Mouse (Mus musculus) ES-E14 (cell line): ENCODE measurements around the gene Col13a1. TPM values are rescaled to one million over a fixed set of nuclear protein-coding genes. Genes with fewer than 3 reads are reported as not detected.

ENCODE experiments used
- DNase-seq: peaks from one replicate; pipeline ENCODE4 v3.0.0-alpha.2; 2013; ENCODE audit warnings: low read depth, low spot score
- H3K27ac ChIP-seq: 2 replicates; pipeline ENCODE4 v1.5.1; 2012; ENCODE audit warnings: low read depth, mild to moderate bottlenecking, low read length, moderate library complexity, mixed read lengths; ENCODE audit not compliant: poor library complexity, insufficient read depth, severe bottlenecking
- H3K36me3 ChIP-seq: 2 replicates; pipeline ENCODE4 v1.6.1; 2012; ENCODE audit warnings: mild to moderate bottlenecking, low read length, moderate library complexity, mixed read lengths; ENCODE audit not compliant: control insufficient read depth, poor library complexity, insufficient read depth, severe bottlenecking
- H3K4me1 ChIP-seq, 2 experiments: fragments of 150-350 bp in 1 of 2; sonication (generic) in 1 of 2; 2 replicates each; pipeline ENCODE4 v1.6.1; 2012; ENCODE audit warnings: low read length in 2 of 2, mild to moderate bottlenecking in 1 of 2, mixed read lengths in 1 of 2; ENCODE audit not compliant: control insufficient read depth in 2 of 2, insufficient read depth in 2 of 2, poor library complexity in 1 of 2
- H3K4me3 ChIP-seq, 2 experiments: fragments of 150-350 bp in 1 of 2; sonication (generic) in 1 of 2; 2 replicates each; pipeline ENCODE4 v1.5.1; 2012; ENCODE audit warnings: low read length in 2 of 2, low read depth in 1 of 2, mild to moderate bottlenecking in 1 of 2, mixed read lengths in 1 of 2; ENCODE audit not compliant: insufficient read depth in 1 of 2, poor library complexity in 1 of 2, severe bottlenecking in 1 of 2
- H3K9ac ChIP-seq: 2 replicates; pipeline ENCODE4 v1.6.1; 2012; ENCODE audit warnings: low read depth, mild to moderate bottlenecking, low read length, mixed read lengths; ENCODE audit not compliant: poor library complexity, insufficient read depth, severe bottlenecking
- H3K9me3 ChIP-seq: fragments of 150-350 bp; sonication (generic); 2 replicates; pipeline ENCODE4 v1.6.1; 2012; ENCODE audit warnings: low read depth, mild to moderate bottlenecking, low read length; ENCODE audit not compliant: control insufficient read depth, insufficient read depth
- CHD2 ChIP-seq: IDR thresholded peaks from 2 replicates; pipeline ENCODE4 v1.6.1; 2014; ENCODE audit warnings: mild to moderate bottlenecking, low read depth, low read length, inconsistent platforms
- HCFC1 ChIP-seq: IDR thresholded peaks from 2 replicates; pipeline ENCODE4 v1.6.1; 2012; ENCODE audit warnings: low read length, inconsistent platforms, borderline replicate concordance; ENCODE audit not compliant: insufficient read depth
- MAFK ChIP-seq: IDR thresholded peaks from 2 replicates; pipeline ENCODE4 v1.6.1; 2014; ENCODE audit warnings: mild to moderate bottlenecking, low read depth, low read length, inconsistent platforms; ENCODE audit not compliant: insufficient read depth
- ZC3H11A ChIP-seq: IDR thresholded peaks from 2 replicates; pipeline ENCODE4 v1.6.1; 2012; ENCODE audit warnings: low read depth, mild to moderate bottlenecking, inconsistent platforms, low read length, borderline replicate concordance
- ZNF384 ChIP-seq: IDR thresholded peaks from 2 replicates; pipeline ENCODE4 v1.6.1; 2012; ENCODE audit warnings: low read depth, low read length, inconsistent platforms
- in situ Hi-C, 2 experiments: fragments of 600-800 bp; cut with MboI; formaldehyde crosslinking; loops; one replicate each; pipeline ENCODE4 v1.15.1; 2025; ENCODE audit warnings: low sequenced_read_pairs in 2 of 2, inconsistent platforms in 1 of 2; ENCODE audit not compliant: unreplicated experiment in 2 of 2
- total RNA-seq: library from RNA; depleted of rRNA; stranded (reverse); fragments of 300-350 nt; gene quantifications from 2 replicates; pipeline ENCODE4 v1.2.3, GENCODE M21; 2012

The Col13a1 gene
- total RNA-seq, 1 experiment = 4.7 TPM

DNA sequence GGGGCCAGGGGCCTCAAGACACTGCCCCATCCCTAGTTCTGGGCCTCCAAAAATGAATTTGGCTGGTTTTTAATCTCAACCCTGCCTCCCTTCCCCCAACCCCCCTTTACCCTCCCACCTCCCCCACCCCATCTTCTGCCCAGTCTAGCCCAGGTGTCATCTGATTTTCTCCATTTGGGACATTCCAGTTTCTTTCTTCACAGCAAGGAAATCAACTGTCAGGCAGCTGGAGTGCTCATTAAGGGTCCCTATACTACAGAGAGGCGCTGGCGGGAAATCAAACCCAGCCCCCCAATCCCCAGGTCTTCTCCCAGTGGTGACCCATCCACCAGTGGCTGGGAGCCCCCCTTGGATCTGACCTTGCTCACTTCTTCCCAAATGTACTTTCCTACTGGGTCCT is 4.3 kb downstream of the Col13a1 start:
- TF ChIP-seq ZC3H11A (no peak), MAFK (no peak), CHD2 (no peak), ZNF384 (no peak), HCFC1 (no peak)
- in situ Hi-C loops = no loop called here
- peaks cover 4 to 16% of the 10 kb centered on the region in 2 experiments; a peak in 3 of 4 replicates for H3K4me1 ChIP-seq

DNA sequence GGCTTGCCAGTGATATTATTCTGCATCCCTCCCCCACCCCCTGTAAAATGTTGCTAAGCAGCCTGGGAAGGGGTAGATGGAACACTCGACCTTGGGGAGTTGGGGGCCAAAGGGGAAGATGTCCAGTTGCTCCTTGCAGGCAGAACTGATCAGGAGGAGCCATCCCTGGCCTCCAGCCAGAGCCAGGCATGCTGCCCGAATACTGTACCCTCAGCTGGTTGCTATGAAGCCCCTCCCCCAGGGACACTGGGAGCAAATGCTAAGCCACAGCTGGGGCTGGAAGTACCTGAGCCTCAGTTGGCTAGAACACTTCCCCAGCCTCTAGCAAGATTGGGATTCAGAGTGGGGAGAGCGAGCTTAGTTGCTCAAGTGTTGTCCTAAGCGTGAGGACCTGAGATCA is 6.9 kb downstream of the Col13a1 start:
- Histone ChIP-seq H3K4me3 (no peak overlapping the region), H3K9ac (no peak overlapping the region), H3K36me3 (no peaks in the 10 kb centered on the region), H3K27ac (no peak overlapping the region), H3K4me1 (peaks cover 0 to 13% of the 10 kb centered on the region in 2 experiments; a peak in 2 of 4 replicates), H3K9me3 (no peaks in the 10 kb centered on the region)
- in situ Hi-C loops = no loop called here
- no peak for DNase-seq
- TF ChIP-seq ZC3H11A = no peak
- TF ChIP-seq ZNF384 = no peak
- TF ChIP-seq MAFK = no peak
- no peak for TF ChIP-seq HCFC1
- TF ChIP-seq CHD2 = no peak

More for the DNA sequence above, 4.3 kb downstream of the Col13a1 start:
- no peak overlapping the region for H3K27ac ChIP-seq
- H3K9me3 ChIP-seq = no peaks in the 10 kb centered on the region
- no peak overlapping the region for H3K4me3 ChIP-seq
- no peak overlapping the region for H3K9ac ChIP-seq
- no peaks in the 10 kb centered on the region for H3K36me3 ChIP-seq
- DNase-seq = no peak

DNA sequence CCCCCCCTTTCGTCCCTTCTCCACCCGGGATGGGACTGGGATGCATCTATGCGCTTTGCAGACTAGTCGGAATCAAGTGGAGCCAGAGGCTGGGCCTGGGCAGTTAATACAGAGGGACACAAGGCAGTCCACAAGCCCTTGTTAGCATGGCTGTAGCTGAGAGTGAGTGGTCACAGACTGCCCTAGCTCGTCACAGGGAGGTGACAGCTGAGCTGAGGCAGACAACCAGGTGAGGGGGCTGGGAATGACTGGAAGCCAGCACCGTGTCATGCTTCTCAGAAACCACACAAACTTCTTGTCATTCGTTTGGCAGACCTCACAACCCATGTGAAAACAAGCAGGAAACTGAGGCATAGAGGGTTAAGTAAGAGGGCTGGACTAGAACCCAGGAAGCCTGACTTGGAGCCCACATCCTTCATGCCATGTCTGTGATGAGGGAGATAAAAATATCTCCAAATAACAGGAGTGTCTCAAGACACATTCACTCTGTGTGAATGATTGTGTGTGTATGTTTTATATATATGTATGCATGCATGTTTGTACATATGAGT is 10.8 kb downstream of the Col13a1 start:
- Histone ChIP-seq H3K9me3 (no peaks in the 10 kb centered on the region), H3K27ac (no peak overlapping the region), H3K36me3 (no peaks in the 10 kb centered on the region), H3K4me3 (no peak overlapping the region), H3K4me1 (peaks cover 0 to 12% of the 10 kb centered on the region in 2 experiments; a peak in 2 of 4 replicates), H3K9ac (no peak overlapping the region)
- DNase-seq = no peak
- in situ Hi-C loops = no loop called here
- no peak for TF ChIP-seq ZC3H11A
- TF ChIP-seq HCFC1 = no peak
- no peak for TF ChIP-seq ZNF384
- TF ChIP-seq MAFK = no peak
- no peak for TF ChIP-seq CHD2

DNA sequence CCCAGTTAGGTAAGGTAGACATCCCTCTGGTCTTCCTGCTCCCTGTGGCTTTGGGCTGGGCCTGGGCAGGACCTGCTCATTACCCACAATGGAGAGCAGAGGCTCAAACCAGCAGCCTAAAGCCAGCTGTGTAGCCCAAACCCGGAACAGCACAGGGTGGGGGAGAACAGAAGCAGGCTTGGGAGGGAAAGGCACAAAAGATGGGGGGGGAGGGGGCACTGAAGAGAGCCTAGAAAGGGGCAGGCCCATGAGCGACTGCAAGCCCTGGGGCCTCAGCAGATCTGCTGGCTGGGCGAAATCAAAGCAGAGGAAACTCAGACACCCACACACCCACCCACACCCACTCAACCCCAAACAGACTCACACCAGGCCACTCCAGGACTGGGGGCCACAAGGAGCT is 11.7 kb downstream of the Col13a1 start:
- Histone ChIP-seq H3K4me3 (no peak overlapping the region), H3K36me3 (no peaks in the 10 kb centered on the region), H3K4me1 (peaks cover 0 to 12% of the 10 kb centered on the region in 2 experiments; a peak in 2 of 4 replicates), H3K27ac (no peak overlapping the region), H3K9ac (no peak overlapping the region; the same call in 1 of the 2 replicates), H3K9me3 (no peaks in the 10 kb centered on the region)
- in situ Hi-C loops = no loop called here
- DNase-seq = no peak
- TF ChIP-seq HCFC1 = no peak
- no peak for TF ChIP-seq MAFK
- no peak for TF ChIP-seq ZNF384
- TF ChIP-seq ZC3H11A = no peak
- no peak for TF ChIP-seq CHD2

DNA sequence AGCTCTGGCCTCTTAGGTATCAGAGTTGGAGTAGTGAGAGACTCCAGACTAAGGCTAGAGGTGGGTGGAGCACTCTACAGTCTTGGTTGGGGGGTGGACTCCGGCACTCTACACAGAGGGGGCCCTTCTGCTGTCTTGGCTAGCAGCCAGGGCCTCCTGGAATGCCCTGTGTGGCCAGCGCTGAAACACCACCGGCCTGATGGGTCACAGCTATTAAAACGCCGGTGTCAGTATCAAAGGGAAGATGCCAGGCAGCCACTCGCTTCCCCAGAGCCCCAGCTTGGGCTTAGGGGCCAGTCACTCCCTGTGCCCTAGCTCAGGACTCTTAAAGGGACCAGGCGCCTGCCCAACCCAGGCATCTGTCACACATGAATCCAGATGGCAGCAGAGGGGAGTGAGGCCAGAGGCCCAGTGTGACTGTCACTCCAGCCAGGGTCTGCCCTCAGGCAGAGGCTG is 13.5 kb downstream of the Col13a1 start:
- no peaks in the 10 kb centered on the region for H3K9me3 ChIP-seq
- H3K27ac ChIP-seq = no peak overlapping the region
- H3K9ac ChIP-seq = no peak overlapping the region
- in situ Hi-C loops = no loop called here
- H3K36me3 ChIP-seq = no peaks in the 10 kb centered on the region
- no peak for DNase-seq
- no peak overlapping the region for H3K4me3 ChIP-seq
- peaks cover 0 to 6% of the 10 kb centered on the region in 2 experiments; a peak in 1 of 4 replicates for H3K4me1 ChIP-seq
- TF ChIP-seq ZC3H11A = no peak
- no peak for TF ChIP-seq CHD2
- no peak for TF ChIP-seq ZNF384
- no peak for TF ChIP-seq MAFK
- TF ChIP-seq HCFC1 = no peak
